Mouse (Mus musculus) forebrain, postnatal 0 days (tissue): Measurements from ENCODE around the gene Slc22a27. TPM values are rescaled to one million over a fixed set of nuclear protein-coding genes. Genes with fewer than 3 reads are reported as not detected.
"Not testable (repeated sequence)": the region's sequence is repeated elsewhere in the genome, so short reads cannot be mapped to it uniquely, and the experiment has no call there.

Source experiments
- ATAC-seq: fragments of 200-750 bp; cut with Nextera tagmentation; 2 replicates; pipeline ENCODE4 v1.8.0; 2017; ENCODE audit warnings: mild to moderate bottlenecking, moderate library complexity
- DNase-seq: peaks from one replicate; pipeline ENCODE4 v3.0.0-alpha.2; 2015
- H3K27ac ChIP-seq: fragments of 300-500 bp; sonication (generic); 2 replicates; pipeline ENCODE4 v1.5.1; 2014; ENCODE audit warnings: low read depth, mild to moderate bottlenecking, antibody characterized with exemption, low read length, moderate library complexity, mixed read lengths
- H3K27me3 ChIP-seq: fragments of 300-500 bp; sonication (generic); 2 replicates; pipeline ENCODE4 v1.6.1; 2014; ENCODE audit warnings: mild to moderate bottlenecking, low read length, mixed read lengths; ENCODE audit not compliant: insufficient read depth
- H3K36me3 ChIP-seq: fragments of 300-500 bp; sonication (generic); 2 replicates; pipeline ENCODE4 v1.6.1; 2014; ENCODE audit warnings: mild to moderate bottlenecking, moderate library complexity; ENCODE audit not compliant: insufficient read depth
- H3K4me1 ChIP-seq: fragments of 300-500 bp; sonication (generic); 2 replicates; pipeline ENCODE4 v1.6.1; 2014; ENCODE audit warnings: antibody characterized with exemption; ENCODE audit not compliant: insufficient read depth
- H3K4me2 ChIP-seq: fragments of 300-500 bp; sonication (generic); 2 replicates; pipeline ENCODE4 v1.6.1; 2014; ENCODE audit warnings: low read depth, mild to moderate bottlenecking, moderate library complexity
- H3K4me3 ChIP-seq: fragments of 300-500 bp; sonication (generic); 2 replicates; pipeline ENCODE4 v1.5.1; 2014; ENCODE audit warnings: low read depth, low read length, mixed read lengths
- H3K9ac ChIP-seq: fragments of 300-500 bp; sonication (generic); 2 replicates; pipeline ENCODE4 v1.6.1; 2014; ENCODE audit warnings: mild to moderate bottlenecking
- H3K9me3 ChIP-seq: fragments of 300-500 bp; sonication (generic); 2 replicates; pipeline ENCODE4 v1.6.1; 2016; ENCODE audit warnings: low read length
- CTCF ChIP-seq: sonication (generic); IDR thresholded peaks from 2 replicates; pipeline ENCODE4 v1.5.1; 2016; ENCODE audit warnings: antibody characterized with exemption, control low read depth, low read depth
- WGBS: fragments of 180-500 bp; shearing (Covaris S2); extraction: QIAGEN DNeasy Blood & Tissue Kit; methylation state at CpG from one replicate; pipeline ENCODE4 v1.1.7; 2014; 5-methylcytosine and 5-hydroxymethylcytosine counted together
- microRNA-seq, 2 experiments: library from miRNA; unstranded; fragments of <30 nt; microRNA quantifications; one replicate each; pipeline ENCODE4; 2016
- polyA plus RNA-seq: library from polyadenylated mRNA; unstranded; fragments of >200 nt; fragmentation: Nextera tagmentation; extraction: Ambion mirVana; gene quantifications from 2 replicates; pipeline ENCODE4 v1.2.1, GENCODE M21; 2015
- total RNA-seq: library from RNA; depleted of rRNA; stranded (reverse); fragments of >200 nt; gene quantifications from 2 replicates; pipeline ENCODE4 v1.2.3, GENCODE M21; 2014; rRNA removed

The Slc22a27 gene
- total RNA-seq: not detected in 2 replicates
- polyA plus RNA-seq: not detected in 2 replicates

DNA sequence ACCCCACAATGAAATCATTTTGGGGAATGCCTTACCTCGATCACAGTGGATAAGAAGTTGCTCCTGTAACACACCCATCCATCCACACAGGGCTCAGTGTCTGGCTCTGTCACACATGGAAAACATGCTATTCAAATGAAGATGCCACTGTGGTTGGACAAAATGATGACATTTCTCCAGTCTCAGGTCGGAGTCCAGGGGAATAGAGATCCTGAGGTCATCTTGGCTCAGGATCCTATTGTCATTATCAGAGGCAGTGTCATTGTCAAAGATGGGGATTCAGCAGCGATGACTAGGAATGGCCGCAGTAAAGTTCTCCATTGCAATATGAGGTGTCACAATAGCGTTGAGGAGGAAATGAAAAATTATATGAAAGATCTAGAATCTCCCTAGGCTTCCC lies at the start of gene Slc22a27:
TSS of gene Slc22a27 (minus strand) at position 101 of the 400 bp plus-strand sequence.
- ATAC-seq, H3K4me1 ChIP-seq, H3K9ac ChIP-seq, DNase-seq, H3K4me2 ChIP-seq, H3K4me3 ChIP-seq, H3K9me3 ChIP-seq, H3K27me3 ChIP-seq, H3K36me3 ChIP-seq, H3K27ac ChIP-seq: not testable (repeated sequence)
- WGBS: 69% methylated on average over 5 of the region's 5 CpGs

DNA sequence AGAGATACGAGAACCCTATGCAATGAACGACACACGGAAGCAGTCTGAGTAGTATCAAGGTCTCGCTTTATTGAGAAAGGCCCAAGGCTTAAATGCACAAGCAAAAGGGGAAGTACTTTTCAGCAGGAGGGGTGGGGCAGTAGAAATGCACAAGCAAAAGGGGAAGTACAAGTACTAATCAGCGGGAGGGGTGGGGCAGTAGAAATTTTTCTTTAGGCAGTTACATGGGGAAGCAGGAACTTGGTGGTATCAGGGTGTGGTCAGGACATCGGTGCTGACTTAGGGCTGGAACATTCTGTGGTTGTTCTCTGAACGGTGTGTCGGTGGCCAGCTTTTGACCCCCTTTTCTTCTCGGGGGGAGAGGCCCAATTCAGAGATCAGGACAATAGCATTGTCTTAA lies 45.8 kb upstream of the Slc22a27 start:
- 94% methylated on average over 9 of the region's 9 CpGs for WGBS
- H3K4me1 ChIP-seq, DNase-seq, H3K9ac ChIP-seq, H3K4me3 ChIP-seq, ATAC-seq, H3K4me2 ChIP-seq, H3K27ac ChIP-seq, H3K27me3 ChIP-seq, H3K9me3 ChIP-seq, H3K36me3 ChIP-seq: not testable (repeated sequence)

DNA sequence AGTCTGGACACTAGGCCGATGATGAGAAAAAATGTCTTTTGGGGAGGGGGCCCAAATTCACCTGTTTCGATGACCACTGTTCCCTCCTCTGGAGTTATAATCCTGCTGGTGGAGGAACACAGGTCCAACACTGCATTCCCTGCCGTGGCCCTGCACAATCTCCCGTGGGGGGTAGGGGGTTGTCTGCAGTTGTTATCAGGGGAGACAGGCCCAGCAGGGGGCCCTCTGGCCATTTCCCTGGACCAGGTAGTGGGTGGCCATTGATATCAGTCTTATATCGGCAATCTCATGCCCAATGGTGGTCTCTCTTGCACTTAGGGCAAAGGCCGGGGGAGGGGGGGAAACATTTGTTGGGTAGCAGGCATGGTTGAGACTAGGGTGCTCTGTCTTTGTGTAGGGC lies 43.3 kb upstream of the Slc22a27 start:
- ATAC-seq, H3K4me2 ChIP-seq, H3K27ac ChIP-seq, H3K27me3 ChIP-seq, H3K9me3 ChIP-seq, DNase-seq, H3K4me1 ChIP-seq, H3K9ac ChIP-seq, H3K4me3 ChIP-seq, H3K36me3 ChIP-seq: not testable (repeated sequence)
- 90% methylated on average over 6 of the region's 6 CpGs for WGBS

DNA sequence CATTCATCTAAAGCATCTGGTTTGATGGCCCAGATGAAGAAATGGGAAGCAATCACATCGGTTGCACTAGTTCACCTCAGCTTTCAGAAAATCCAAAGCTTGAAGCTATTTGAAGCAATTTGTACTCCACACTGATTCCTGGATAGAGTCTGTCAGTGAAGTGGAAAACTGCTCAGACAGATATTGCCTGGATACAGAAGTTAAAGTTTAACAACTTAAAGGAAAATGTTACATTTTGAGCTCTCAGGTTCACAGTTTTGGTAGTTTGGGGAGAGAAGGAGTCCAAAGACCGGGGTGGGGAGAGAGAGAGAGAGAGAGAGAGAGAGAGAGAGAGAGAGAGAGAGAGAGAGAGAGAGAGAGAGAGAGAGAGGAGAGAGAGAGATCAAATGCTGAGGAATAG lies 2.9 kb upstream of the Slc22a27 start:
- Histone ChIP-seq H3K4me2 (no peak overlapping the region), H3K9ac (no peak overlapping the region), H3K27ac (no peak overlapping the region), H3K9me3 (no peaks in the 10 kb centered on the region), H3K4me1 (no peaks in the 10 kb centered on the region), H3K36me3 (no peaks in the 10 kb centered on the region), H3K4me3 (no peak overlapping the region), H3K27me3 (no peaks in the 10 kb centered on the region)
- DNase-seq (no peak), ATAC-seq (no peak)
- 89% methylated on average over 2 of the region's 2 CpGs for WGBS
- TF ChIP-seq CTCF: no peak

DNA sequence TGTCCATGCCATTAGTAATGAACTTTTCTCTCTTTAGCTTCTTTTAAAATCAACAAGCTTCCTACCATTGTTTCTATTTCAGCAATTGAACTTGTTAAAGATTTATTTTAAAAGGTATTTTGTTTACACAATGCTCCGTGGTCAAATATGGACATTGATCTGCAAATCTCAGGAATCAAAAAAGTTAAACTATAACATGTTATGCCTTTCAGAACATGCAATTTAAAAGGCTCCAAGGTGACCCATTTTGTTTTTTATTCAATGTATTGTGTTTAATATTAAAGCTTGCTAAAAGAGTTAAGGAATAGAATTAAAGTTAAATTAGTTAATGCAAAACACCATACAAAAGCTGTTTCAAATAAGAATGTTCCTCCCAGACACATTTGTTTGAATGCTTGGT lies 723 bp upstream of the Slc22a27 start:
- not testable (repeated sequence) for H3K36me3 ChIP-seq, H3K27me3 ChIP-seq, H3K4me1 ChIP-seq, DNase-seq, H3K9me3 ChIP-seq, ATAC-seq, H3K9ac ChIP-seq, H3K4me2 ChIP-seq, H3K4me3 ChIP-seq, H3K27ac ChIP-seq
- 37% methylated on average over 1 of the region's 1 CpGs for WGBS

DNA sequence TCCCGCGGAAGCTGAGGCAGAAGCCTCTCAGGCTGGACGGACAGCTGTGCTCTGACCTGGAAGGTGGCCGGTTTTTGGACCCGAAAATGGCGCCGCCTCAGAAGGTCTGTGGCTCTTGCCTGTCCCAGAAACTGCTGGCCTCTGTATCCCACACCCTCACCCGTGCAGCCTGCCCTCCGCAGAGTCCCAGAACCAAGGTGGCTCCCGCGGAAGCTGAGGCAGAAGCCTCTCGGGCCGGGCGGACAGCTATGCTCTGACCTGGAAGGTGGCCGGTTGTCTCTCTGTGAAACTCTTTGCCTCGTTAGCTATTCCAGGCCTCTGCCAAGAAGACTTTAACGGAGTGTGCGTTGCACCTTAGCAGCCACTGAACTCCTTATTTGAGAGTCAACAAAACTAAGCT lies 26.4 kb downstream of the Slc22a27 start:
- WGBS: 90% methylated on average over 18 of the region's 18 CpGs
- not testable (repeated sequence) for H3K27ac ChIP-seq, H3K27me3 ChIP-seq, H3K4me2 ChIP-seq, H3K4me3 ChIP-seq, DNase-seq, H3K9ac ChIP-seq, ATAC-seq, H3K9me3 ChIP-seq, H3K4me1 ChIP-seq, H3K36me3 ChIP-seq

DNA sequence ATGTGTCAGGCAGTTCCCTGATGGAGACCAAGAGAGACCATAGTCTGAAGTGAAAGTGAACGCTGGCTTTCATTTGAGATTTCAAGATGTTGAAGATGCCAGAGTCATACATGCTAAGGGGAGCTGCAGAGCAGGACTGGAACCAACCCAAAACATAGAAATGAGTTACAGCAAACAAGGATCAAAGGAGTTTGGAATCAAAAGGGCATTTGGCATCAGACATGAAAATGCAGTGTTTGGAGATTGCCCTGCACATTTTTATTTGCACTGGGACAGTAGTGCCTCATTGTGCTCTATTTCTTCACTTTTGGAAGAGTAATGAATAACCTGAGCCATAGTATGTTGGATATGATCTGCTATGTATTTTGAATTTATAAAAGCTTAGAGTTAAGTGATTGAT lies 89.2 kb downstream of the Slc22a27 start:
- WGBS: 86% methylated on average over 1 of the region's 1 CpGs
- H3K27ac ChIP-seq: no peak overlapping the region
- no peak overlapping the region for H3K4me3 ChIP-seq
- no peak overlapping the region for H3K9ac ChIP-seq
- H3K4me1 ChIP-seq: no peaks in the 10 kb centered on the region
- DNase-seq: no peak
- ATAC-seq: no peak
- no peaks in the 10 kb centered on the region for H3K36me3 ChIP-seq
- no peaks in the 10 kb centered on the region for H3K27me3 ChIP-seq
- no peak for TF ChIP-seq CTCF
- no peak overlapping the region for H3K4me2 ChIP-seq
- no peaks in the 10 kb centered on the region for H3K9me3 ChIP-seq

DNA sequence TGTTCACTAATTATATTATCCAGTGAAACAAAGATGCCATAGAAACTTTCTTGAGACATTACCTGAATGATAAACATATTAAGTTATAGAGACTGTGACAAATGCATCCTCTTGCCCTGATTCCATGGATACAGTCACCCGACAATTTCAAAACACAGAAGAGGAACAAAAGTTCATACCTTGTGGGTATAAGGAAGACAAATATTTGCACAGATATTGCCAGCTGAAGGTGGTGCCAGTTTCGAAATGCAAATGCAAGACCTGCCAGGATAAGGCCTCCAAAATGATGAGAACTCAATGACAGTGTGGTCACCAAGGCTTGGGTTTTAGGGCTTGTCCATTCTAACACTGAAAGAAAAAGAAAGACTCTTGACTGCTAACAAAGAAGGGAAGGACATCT lies 136.0 kb downstream of the Slc22a27 start:
- H3K4me2 ChIP-seq: no peak overlapping the region
- H3K36me3 ChIP-seq: no peaks in the 10 kb centered on the region
- no peak overlapping the region for H3K27ac ChIP-seq
- H3K27me3 ChIP-seq: no peaks in the 10 kb centered on the region
- H3K9ac ChIP-seq: no peak overlapping the region
- H3K4me3 ChIP-seq: no peak overlapping the region
- ATAC-seq (no peak), DNase-seq (no peak)
- TF ChIP-seq CTCF: no peak
- H3K4me1 ChIP-seq: no peaks in the 10 kb centered on the region
- 69% methylated on average over 2 of the region's 2 CpGs for WGBS
- peaks cover 7% of the 10 kb centered on the region; the same call in 1 of the 2 replicates for H3K9me3 ChIP-seq

Small RNA genes within 50 kb of the gene (microRNA-seq; reads per million reads assigned to microRNA genes)
- gene Gm24951: 0 reads per million in 2 experiments

Other genes with a start within 250 kb of the Slc22a27 start
- not detected in 2 replicates for gene Slc22a26, start 163.4 kb downstream of the Slc22a27 start, total RNA-seq
- not detected in 2 replicates for gene Slc22a26, start 163.4 kb downstream of the Slc22a27 start, polyA plus RNA-seq
- gene Slc22a28, start 166.0 kb upstream of the Slc22a27 start, total RNA-seq: not detected in 2 replicates
- not detected in 2 replicates for gene Slc22a28, start 166.0 kb upstream of the Slc22a27 start, polyA plus RNA-seq